Mouse (Mus musculus): ENCODE measurements around the gene Dnajc24.

DNA sequence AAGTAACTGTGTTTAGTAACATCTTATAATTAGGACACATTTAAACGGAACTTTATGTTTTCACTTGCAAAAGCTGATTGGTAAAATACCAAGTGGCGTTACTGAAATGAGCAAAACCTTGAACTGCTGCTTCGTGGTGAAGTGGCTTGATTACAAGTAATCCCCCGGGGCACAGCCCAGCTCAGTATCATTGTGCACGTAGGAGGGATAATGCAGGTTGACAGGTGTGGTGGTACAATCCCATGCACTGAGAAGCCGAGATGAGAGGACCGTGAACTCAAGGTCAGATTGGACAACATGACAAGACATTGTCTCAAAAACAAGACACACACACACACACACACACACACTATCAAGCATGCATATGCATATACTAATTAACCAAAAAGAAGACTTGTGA is 18.1 kb downstream of the Dnajc24 start:
- no peak for TF ChIP-seq CTCF (IDR thresholded peaks at IDR 0.05; ENCODE audit: extremely low read depth, insufficient read length, insufficient replicate concordance, low read depth, low read length)
- TF ChIP-seq POLR2A (IDR thresholded peaks at IDR 0.05; ENCODE audit: low read depth, low read length) = no peak

All from small intestine, adult 2 months (tissue).